Mouse (Mus musculus) mouse trophoblast stem cell (cell line): ENCODE measurements at regions not wholly inside any gene's neighbourhood (a gene's known extent, or its start where the extent isn't known, plus 50 kb on each side); places are given as distances from the start of the nearest gene placed in this dataset.

Experiments used
- in situ Hi-C, 2 experiments: fragments of 300-500 bp; cut with MseI, MboI; formaldehyde crosslinking; loops; 2 replicates in 1 of 2; 3 replicates in 1 of 2; pipeline ENCODE4 v1.15.1; 2025

DNA sequence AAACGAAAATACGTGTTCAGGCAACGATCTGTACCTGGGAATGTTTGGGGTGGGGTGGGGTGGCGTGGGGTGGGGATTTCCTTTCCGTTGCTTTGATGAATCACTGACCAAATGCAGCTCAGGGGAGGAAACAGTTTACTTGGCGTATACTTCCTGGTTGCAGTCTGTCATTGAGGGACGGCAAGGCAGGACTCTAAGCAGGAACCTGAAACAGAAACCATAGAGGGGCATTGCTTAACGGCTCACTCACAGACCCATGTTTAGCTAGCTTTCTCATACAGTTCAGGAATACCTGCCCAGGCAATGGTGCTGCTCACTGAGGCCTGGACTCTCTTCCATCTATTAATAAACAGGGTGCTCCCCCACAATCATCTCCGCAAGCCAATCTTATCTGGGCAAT lies 55.1 kb upstream of the Smox start:
- in situ Hi-C loops = no loop called here

DNA sequence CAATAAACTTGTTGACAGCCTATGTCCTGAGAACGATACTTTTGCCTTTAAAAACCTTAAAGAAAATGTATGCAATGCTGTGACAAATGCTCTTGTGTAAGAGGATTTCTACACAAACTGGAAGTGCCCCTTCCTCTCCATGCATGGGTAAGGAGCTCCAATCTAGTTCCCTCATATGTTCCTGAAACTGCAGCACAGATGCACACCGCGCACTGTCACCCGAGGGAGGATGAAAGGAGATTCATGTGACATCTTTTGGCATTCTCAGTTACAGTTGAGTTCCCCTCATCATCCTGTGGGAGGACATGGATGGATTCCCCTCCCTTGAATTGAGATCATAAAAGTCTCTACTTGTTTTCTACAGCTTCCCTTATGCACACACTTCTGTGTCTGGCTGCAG lies 60.8 kb upstream of the Smox start:
- in situ Hi-C loops = no loop called here

DNA sequence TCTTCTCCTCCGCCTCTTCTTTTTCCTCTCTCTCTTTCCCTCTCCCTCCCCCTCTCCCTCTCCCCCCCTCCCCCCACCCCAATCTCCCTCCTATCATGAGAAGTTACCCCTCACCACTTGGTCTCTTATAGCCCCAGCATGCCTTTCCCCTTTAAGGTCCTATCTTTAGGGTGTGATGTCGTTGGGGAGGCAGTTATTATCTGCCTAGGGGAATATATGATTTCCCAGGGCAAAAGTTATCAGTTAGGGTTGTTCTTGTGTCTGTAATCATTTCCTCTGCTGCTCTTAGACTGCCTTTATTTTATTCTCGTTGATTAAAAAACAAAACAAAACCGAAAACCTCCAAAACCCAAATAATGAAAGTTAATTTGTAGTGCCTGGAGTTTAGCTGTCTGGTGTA lies 63.2 kb upstream of the Smox start:
- in situ Hi-C loops = loop anchor here in 1 of 2 experiments (5.0 kb wide), 1 partner anchor 99 kb away; no protein-coding TSS in a partner anchor

DNA sequence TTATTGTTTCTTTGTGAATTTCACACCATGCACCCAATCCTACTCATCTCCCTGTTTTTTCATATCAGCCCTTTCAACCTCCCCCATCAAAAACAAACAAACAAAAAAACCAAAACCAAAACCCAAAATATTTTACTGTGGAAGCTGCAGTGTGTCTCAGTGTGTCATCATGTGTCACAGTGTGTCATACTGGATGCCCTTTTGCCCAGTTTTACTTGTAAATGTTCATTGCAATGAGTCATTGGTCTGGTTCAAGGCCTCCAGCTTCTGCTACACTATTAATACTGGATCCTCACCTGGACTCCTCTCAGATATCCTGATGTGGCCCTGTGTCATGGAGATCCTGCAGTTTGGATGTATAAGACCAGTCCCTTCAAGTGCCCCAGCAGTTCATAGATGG lies 64.4 kb upstream of the Smox start:
- in situ Hi-C loops = loop anchor here in 1 of 2 experiments (5.0 kb wide), 1 partner anchor 100 kb away; no protein-coding TSS in a partner anchor

DNA sequence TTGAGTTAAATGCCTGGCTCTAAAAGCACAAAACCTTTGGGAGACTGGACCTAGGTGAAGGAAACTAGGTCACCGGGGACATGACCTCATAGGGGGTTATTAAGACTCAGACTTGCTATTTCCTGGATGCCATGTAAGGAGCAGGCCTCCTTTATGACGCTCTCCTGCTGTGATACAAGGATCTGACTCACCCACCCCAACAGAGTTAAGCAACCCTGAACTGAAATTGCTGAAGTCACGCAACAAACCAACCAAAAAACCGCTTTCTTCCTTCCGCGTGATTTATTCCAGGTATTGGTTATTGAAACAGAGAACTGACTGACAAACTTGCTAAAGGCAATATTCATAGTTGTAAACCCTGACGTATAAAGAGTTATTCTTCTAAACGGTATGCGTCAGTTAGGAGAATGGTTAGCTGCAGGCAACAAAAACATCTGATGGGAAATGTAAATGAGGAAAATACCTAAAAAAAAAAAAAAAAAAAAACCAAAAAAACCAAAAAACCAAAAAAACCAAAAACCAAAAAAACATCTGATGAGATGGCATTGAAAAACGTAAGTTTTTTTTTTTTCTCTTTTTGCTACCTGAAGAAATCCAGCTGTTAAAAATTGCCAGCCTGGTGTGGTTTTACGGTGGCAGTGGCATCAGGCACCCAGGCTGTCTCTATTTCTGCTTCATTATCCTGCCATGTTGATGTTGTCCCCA lies 67.5 kb upstream of the Smox start:
- in situ Hi-C loops = loop anchor here (5.0 kb wide), 2 partner anchors 84 to 104 kb away; no protein-coding TSS in a partner anchor

DNA sequence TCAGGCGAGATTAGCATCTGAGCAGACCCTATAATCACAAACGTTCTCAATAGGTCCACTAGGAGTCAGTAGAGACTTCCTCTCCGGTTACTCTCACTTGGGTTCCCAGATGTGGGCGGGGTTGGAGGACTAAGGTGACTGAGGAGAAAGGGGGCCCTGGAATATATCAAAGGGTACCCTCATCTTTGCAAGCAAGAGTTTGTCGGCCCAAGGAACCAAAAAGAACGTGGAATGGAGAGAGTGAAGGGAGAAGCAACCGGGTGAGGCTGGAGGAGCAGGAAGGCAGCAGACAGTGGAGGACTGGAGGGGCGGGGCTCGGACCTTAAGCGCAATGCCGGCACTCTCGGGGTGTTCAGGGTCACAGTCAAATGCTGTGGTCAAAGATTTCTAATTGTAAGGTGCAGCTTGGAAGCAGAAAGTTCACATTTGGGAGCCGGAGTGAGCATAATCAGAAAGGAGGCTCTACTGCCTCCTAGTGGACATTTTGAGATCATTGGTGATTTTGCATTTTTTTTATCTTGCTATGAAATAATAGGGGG lies 68.3 kb upstream of the Smox start:
- in situ Hi-C loops = loop anchor here (5.0 kb wide), 2 partner anchors 84 to 104 kb away; no protein-coding TSS in a partner anchor

DNA sequence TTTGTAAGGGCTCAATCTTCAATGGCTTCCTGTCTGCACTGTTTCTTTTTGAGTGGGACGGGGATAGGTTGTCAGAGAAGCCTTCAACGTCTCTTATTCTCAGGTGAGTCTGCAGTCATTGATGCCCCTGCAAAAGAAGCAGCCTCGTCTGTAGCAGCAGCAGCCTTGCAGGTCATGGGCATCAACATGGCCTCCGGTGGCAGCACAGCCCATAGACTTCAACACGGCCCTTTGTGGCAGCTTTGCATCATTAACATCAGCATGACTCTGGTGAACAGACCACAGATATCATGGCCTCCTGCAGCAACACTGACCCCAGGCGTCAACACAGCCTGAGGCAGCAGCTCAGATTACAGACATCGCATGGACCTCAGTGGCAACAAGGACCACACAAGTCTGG lies 65.4 kb upstream of the Rnf24 start:
- in situ Hi-C loops = no loop called here

DNA sequence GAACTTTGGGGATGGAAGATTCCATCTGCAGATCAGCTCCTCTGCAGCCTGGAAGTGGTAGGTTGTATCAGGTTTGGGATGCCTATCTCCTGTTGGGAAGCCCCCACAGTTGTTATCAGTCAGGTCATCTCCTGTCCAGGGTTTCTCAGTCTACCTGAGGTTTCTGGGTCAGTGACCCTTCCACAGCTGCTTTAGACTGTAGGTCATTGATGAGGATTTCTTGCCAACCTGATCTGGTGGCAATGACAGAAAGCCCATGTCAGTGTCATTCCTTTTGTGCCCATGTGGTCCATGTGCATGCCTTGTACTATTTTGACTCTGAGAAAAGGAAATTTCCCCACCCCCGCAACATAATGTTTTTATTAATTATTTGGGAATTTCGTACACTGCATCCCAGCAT lies 64.8 kb upstream of the Rnf24 start:
- in situ Hi-C loops = no loop called here

DNA sequence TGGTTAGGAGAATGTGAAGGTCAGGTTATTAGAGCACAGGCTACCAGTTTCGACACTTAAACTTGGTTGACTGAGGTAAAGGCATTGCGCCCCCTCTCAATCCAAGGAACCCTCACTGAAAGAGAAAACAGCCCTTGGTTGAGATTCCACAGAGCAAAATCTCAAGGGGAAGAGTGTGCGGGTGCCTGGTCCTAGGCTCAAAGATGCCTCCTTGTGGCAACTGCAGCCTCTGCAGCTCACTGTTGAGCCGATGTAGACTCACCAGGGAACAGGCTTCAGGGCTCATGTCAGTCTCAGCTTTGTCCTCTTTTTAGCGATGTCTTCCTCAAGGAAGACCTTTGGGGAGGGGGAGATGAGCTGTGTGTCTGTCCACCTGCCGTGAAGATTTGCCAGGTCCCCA lies 63.8 kb upstream of the Rnf24 start:
- in situ Hi-C loops = no loop called here

DNA sequence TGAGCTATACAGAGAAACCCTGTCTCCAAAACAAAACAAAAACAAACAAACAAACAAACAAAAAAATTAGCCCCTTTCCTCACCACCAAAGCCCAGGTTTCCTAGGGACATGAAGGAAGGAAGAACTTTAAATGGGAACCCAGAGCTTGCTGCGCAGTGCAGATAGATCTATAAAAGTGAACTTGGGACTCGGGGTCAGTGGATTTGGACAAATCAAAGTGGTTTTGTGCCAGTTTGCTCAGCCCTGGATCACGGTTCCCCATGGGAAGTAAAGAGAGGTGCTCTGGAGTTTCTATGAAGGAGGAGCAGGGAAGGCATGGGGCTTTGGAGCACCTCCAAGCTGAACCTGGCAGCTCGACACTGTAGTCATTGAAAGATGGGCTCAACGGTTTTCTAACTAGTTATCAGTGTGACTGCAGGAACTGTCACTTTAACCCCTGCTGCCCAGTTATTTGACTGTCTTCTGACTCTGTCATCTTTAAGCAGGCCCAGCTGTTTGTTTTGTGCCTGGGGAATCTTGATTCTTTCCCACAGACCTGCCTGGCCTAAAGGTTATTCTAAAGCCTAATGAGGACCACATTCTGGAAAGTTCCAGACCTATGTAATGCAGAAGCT lies 58.3 kb upstream of the Rnf24 start:
- in situ Hi-C loops = no loop called here

DNA sequence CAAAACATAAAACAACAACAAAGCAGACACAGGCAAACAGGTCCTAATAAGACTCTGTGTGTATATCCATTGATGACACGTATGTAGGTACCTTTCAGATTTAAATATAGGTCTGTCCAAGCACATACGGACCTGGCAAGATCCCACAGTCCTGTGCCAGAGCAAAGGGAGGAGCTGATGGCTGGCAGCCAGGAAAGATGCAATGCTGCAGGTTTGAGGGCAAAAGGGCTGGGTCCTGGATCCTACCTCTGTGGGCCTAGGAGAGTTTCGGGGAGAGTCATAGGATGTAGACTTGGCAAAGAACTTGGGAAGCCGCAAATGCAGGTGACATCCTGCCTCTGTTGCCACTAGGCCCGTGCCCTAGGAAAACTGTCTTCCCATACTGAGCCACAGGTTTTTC lies 54.6 kb upstream of the Rnf24 start:
- in situ Hi-C loops = no loop called here

DNA sequence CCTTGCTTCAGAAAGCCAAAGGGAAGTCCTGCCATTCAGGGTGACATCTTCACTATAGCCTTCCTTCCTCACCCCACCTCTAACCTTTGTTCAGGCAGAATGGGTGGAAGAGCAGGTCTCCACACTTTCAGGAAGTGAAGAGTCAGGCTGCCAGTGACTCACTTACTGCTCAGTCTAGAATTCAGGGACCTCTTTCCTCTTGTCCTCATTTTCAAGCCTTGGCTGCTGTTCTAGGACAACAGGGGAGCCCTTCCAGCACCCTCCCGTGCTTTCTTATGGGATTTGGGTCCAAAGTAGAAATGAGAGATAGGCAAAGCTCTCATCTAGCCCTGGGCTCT lies 51.5 kb upstream of the Rnf24 start:
- in situ Hi-C loops = no loop called here

DNA sequence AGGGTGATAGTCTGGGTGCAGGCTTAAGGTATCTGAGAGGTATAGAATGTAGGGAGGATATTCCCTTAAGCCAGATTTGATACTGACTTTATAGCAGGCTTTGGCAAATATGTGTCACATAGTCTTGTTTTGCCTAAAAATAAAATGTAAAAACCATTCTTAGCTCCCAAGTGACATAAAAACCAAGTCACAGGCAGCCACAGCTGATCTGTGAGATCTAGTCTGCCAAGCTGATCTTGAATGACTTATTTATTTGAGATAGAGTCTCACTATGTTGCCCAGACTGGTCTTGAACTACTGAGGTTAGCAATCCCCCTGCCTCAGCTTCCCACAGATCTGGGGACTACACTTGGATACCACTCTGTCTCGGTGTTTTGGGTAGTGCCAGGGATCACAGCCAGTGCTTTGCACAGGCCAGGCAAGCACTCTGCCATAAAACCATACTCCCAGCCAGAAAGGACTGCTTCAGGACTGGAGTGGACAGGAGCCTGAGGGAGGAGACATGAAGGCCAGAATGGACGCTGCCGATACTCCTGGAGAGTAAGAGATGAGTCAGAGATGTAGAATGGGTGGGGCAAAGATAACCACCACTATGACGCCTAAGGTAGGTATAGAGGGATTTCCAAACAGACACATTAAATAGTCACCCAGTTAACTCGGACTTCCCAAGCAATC lies 51.0 kb upstream of the Rnf24 start:
- in situ Hi-C loops = no loop called here
